In genomic region chr11:117736037-117736689, GRCm38 (mm10) we compare ENCODE assay signal across 11 mouse cellular contexts. TPM values are rescaled to one million over a fixed set of nuclear protein-coding genes. Genes with fewer than 3 reads are reported as not detected.
DNase-seq lines count a peak whose midpoint lies in the region; ATAC-seq and TF ChIP-seq lines count a peak whose summit lies in the region.
"Had no signal": no experiment of that assay in that cellular context is flagged by ENCODE, and none has a peak within 500 bp of the region (broad histone marks: within the 10 kb centered on the region; RNA-seq: fewer than 3 reads in every experiment).

No protein-coding gene starts in this region.

- no peak for TF ChIP-seq EP300 in liver, postnatal 0 days (IDR thresholded peaks at IDR 0.05; ENCODE audit: low read depth)

- H3K27ac ChIP-seq in liver, postnatal 0 days (ENCODE audit: low read depth) = no peak overlapping the region
- H3K27ac ChIP-seq in liver, embryonic 12.5 days = no peak overlapping the region
- H3K27ac ChIP-seq in embryonic facial prominence, embryonic 15.5 days (replicated peaks) = 0 out of 2 replicates have a peak overlapping the region, but pooled peaks have one; percentile 11
- H3K27ac ChIP-seq: hindbrain, embryonic 13.5 days had no signal

- peak; percentile 55 for ATAC-seq in liver, postnatal 0 days
- no peak for ATAC-seq in liver, embryonic 12.5 days
- peak; percentile 55 for ATAC-seq in embryonic facial prominence, embryonic 15.5 days (ENCODE audit: insufficient number of reproducible peaks, low FRiP score, low TSS enrichment, low read depth)

- no peak overlapping the region for H3K4me3 ChIP-seq in liver, postnatal 0 days (ENCODE audit: low read depth, low read length)
- H3K4me3 ChIP-seq in liver, embryonic 12.5 days = no peak overlapping the region
- H3K4me3 ChIP-seq in embryonic facial prominence, embryonic 15.5 days (replicated peaks) = no peak overlapping the region
- H3K4me3 ChIP-seq: hindbrain, embryonic 13.5 days had no signal

- TF ChIP-seq CTCF in liver, postnatal 0 days (IDR thresholded peaks at IDR 0.05; ENCODE audit: low read depth) = no peak

- peaks cover 46% of the 10 kb centered on the region for H3K36me3 ChIP-seq in liver, postnatal 0 days (replicated peaks; ENCODE audit: insufficient read depth, low read length)
- H3K36me3 ChIP-seq in liver, embryonic 12.5 days = peaks cover 79% of the 10 kb centered on the region
- peaks cover 82% of the 10 kb centered on the region for H3K36me3 ChIP-seq in embryonic facial prominence, embryonic 15.5 days

- no peak overlapping the region for H3K4me2 ChIP-seq in liver, postnatal 0 days (ENCODE audit: low read depth, low read length)
- H3K4me2 ChIP-seq in liver, embryonic 12.5 days = no peak overlapping the region
- no peak overlapping the region for H3K4me2 ChIP-seq in embryonic facial prominence, embryonic 15.5 days (replicated peaks)
- H3K4me2 ChIP-seq: hindbrain, embryonic 13.5 days had no signal

- H3K4me1 ChIP-seq in liver, postnatal 0 days (ENCODE audit: insufficient read depth) = no peaks in the 10 kb centered on the region
- no peaks in the 10 kb centered on the region for H3K4me1 ChIP-seq in liver, embryonic 12.5 days
- H3K4me1 ChIP-seq in embryonic facial prominence, embryonic 15.5 days = no peaks in the 10 kb centered on the region
- H3K4me1 ChIP-seq: hindbrain, embryonic 13.5 days had no signal

- H3K27me3 ChIP-seq in liver, postnatal 0 days (ENCODE audit: insufficient read depth, low read length) = no peaks in the 10 kb centered on the region
- no peaks in the 10 kb centered on the region for H3K27me3 ChIP-seq in liver, embryonic 12.5 days (replicated peaks)
- no peaks in the 10 kb centered on the region for H3K27me3 ChIP-seq in embryonic facial prominence, embryonic 15.5 days
- H3K27me3 ChIP-seq: hindbrain, embryonic 13.5 days had no signal

- H3K9me3 ChIP-seq in liver, postnatal 0 days (ENCODE audit: low read length) = no peaks in the 10 kb centered on the region
- H3K9me3 ChIP-seq in liver, embryonic 12.5 days (replicated peaks) = no peaks in the 10 kb centered on the region
- no peaks in the 10 kb centered on the region for H3K9me3 ChIP-seq in embryonic facial prominence, embryonic 15.5 days (replicated peaks)
- H3K9me3 ChIP-seq: G1E; hindbrain, embryonic 13.5 days had no signal

- 61% methylated on average over 5 of the region's 5 CpGs for WGBS in liver, postnatal 0 days (ENCODE audit: insufficient replicate concordance)
- WGBS in liver, embryonic 12.5 days (ENCODE audit: insufficient replicate concordance) = 67% methylated on average over 5 of the region's 5 CpGs
- 57% methylated on average over 5 of the region's 5 CpGs for WGBS in embryonic facial prominence, embryonic 15.5 days
- 47% methylated on average over 5 of the region's 5 CpGs for WGBS in large intestine, adult 2 months

- no peak overlapping the region for H3K9ac ChIP-seq in liver, postnatal 0 days (replicated peaks)
- no peak overlapping the region for H3K9ac ChIP-seq in liver, embryonic 12.5 days
- H3K9ac ChIP-seq in embryonic facial prominence, embryonic 15.5 days = no peak overlapping the region
- H3K9ac ChIP-seq: hindbrain, embryonic 13.5 days had no signal

- peak; percentile 58 for DNase-seq in liver, postnatal 0 days
- peak; percentile 76 for DNase-seq in brain, adult 2 months (ENCODE audit: low read depth, low spot score)
- DNase-seq in large intestine, adult 2 months (ENCODE audit: low read depth, low spot score) = peak; percentile 47
- DNase-seq in left cerebral cortex, adult 8-10 months (ENCODE audit: low spot score in 2 of 2) = no peak
- DNase-seq in right cerebral cortex, postnatal 4 days = no peak
- DNase-seq in gastrocnemius, adult 8-10 months (ENCODE audit: low spot score in 2 of 2) = no peak
- DNase-seq: thymus, postnatal 25 days had no signal

RNA-seq across cellular contexts. Expression of gene Tmc8, which starts 45.7 kb away (rescaled TPM):
- polyA plus RNA-seq in liver, postnatal 0 days (2015; fragmentation: Nextera tagmentation; extraction: Ambion mirVana) = 6.3 and 6.8 TPM in 2 replicates
- 19.8 and 21.6 TPM in 2 replicates for polyA plus RNA-seq in liver, embryonic 12.5 days (2016; fragmentation: Nextera tagmentation; extraction: Ambion mirVana)
- polyA plus RNA-seq in embryonic facial prominence, embryonic 15.5 days (2015; fragmentation: Nextera tagmentation; extraction: Ambion mirVana) = 0.94 and 1.1 TPM in 2 replicates
- 25.5 and 33.4 TPM in 2 replicates for polyA plus RNA-seq in large intestine, adult 2 months (2012; rRNA removed)
- total RNA-seq in left cerebral cortex, adult 8-10 months (2022) = 1 to 10 TPM in 2 of 4 experiments, under 1 TPM in 2; 0.50 to 1.3 (median 0.83) TPM
- under 1 TPM; 0.38 to 0.89 (median 0.43) TPM for total RNA-seq in gastrocnemius, adult 8-10 months (2022)

RNA-seq across cellular contexts. Expression of gene Tmc6, which starts 45.8 kb away (rescaled TPM):
- polyA plus RNA-seq in liver, postnatal 0 days (2015; fragmentation: Nextera tagmentation; extraction: Ambion mirVana) = 19.0 and 20.2 TPM in 2 replicates
- polyA plus RNA-seq in liver, embryonic 12.5 days (2016; fragmentation: Nextera tagmentation; extraction: Ambion mirVana) = 55.5 and 58.2 TPM in 2 replicates
- polyA plus RNA-seq in embryonic facial prominence, embryonic 15.5 days (2015; fragmentation: Nextera tagmentation; extraction: Ambion mirVana) = 23.2 and 25.3 TPM in 2 replicates
- polyA plus RNA-seq in large intestine, adult 2 months (2012; rRNA removed) = 66.3 and 76.5 TPM in 2 replicates
- total RNA-seq in left cerebral cortex, adult 8-10 months (2022) = 10 to 100 TPM; 10.2 to 12.3 (median 11.4) TPM
- 1 to 10 TPM; 2.4 to 6.4 (median 4.5) TPM for total RNA-seq in gastrocnemius, adult 8-10 months (2022)

Comparison
In these comparisons a context has a peak if more than half of its experiments do, and no peak if none do; other contexts are left out.
1. DNase-seq: peak in liver, postnatal 0 days (single experiment), brain, adult 2 months (single experiment) and large intestine, adult 2 months (single experiment); none in left cerebral cortex, adult 8-10 months (0 of 2), right cerebral cortex, postnatal 4 days (single experiment) and gastrocnemius, adult 8-10 months (0 of 2).